Mouse (Mus musculus): ENCODE measurements around the gene Rom1. TPM values are rescaled to one million over a fixed set of nuclear protein-coding genes. Genes with fewer than 3 reads are reported as not detected.

Gene Rom1
- polyA plus RNA-seq, 1 experiment from 2014 or later, result 2.9 TPM

DNA sequence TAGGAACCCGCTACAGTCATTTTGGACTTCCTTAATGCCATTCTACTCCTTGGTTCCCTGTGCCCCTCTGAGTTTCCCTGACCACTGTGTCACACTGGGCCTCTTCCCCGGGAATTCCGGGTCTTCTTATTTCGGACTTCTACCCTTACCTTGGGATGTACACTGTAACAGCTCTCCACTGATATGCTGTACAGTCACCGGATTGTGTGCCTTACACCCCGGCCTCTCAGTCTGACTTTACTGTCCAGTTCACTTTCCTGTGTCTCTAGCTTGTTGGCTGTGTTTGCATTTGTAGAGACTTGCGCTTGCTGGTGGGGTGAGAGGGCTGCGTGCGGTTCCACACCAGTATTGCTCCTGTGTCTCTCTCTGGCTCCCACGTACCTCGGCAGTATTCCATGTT is 961 bp upstream of the Rom1 start:
- H3K4me3 ChIP-seq (ENCODE audit: low read length), result peak overlapping the region; percentile 57
- H3K9ac ChIP-seq (ENCODE audit: low read depth, low read length), result peak overlapping the region; percentile 73
- H3K9me3 ChIP-seq (ENCODE audit: control insufficient read depth, low read length), result no peaks in the 10 kb centered on the region
- 17% methylated on average over 11 of the region's 11 CpGs for WGBS
- peaks cover 8% of the 10 kb centered on the region for H3K4me1 ChIP-seq (ENCODE audit: control insufficient read depth, insufficient read depth, low read depth, low read length)
- H3K27me3 ChIP-seq (replicated peaks; ENCODE audit: control insufficient read depth, insufficient read depth, low read length), result 0 out of 2 replicates have a peak, but pooled peaks cover 2% of the 10 kb centered on the region
- no peak for ATAC-seq
- no peak overlapping the region for H3K27ac ChIP-seq (ENCODE audit: low read depth, low read length)
- peak overlapping the region; percentile 72 for H3K4me2 ChIP-seq (ENCODE audit: low read length)
- peaks cover 14% of the 10 kb centered on the region for H3K36me3 ChIP-seq (ENCODE audit: control insufficient read depth, insufficient read depth, low read length)

DNA sequence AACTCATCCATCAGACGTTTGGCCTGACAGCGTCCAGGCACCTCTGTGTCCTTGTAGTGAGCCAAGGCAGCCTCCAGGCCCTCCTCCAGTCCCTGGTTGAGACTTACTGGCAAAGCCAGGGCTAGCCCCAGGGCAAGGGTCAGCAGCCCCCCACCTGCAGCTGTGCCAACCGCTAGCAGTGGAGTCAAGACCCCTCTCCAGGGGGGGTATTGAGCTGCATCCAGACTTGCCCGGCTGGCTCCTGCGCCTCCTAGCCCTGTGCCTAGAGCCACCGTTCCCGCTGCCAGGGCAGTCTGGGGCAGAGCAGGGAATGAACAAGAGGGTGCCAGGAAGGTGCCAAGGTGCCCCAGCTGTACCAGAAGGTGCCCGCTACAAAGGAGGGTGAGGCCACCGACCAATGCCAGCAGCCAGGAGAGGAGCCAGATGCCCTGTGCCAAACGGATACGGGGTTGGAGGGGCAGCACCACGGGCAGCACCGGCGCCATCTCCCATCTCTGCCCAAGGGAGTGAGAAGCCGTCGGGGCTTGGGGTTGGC is 400 bp downstream of the Rom1 start:
- Histone ChIP-seq H3K36me3 (ENCODE audit: control insufficient read depth, insufficient read depth, low read length) (peaks cover 14% of the 10 kb centered on the region), H3K9ac (ENCODE audit: low read depth, low read length) (peak overlapping the region; percentile 73), H3K27ac (ENCODE audit: low read depth, low read length) (no peak overlapping the region), H3K4me1 (ENCODE audit: control insufficient read depth, insufficient read depth, low read depth, low read length) (peaks cover 8% of the 10 kb centered on the region), H3K27me3 (replicated peaks; ENCODE audit: control insufficient read depth, insufficient read depth, low read length) (0 out of 2 replicates have a peak, but pooled peaks cover 2% of the 10 kb centered on the region), H3K4me2 (ENCODE audit: low read length) (peak overlapping the region; percentile 72), H3K9me3 (ENCODE audit: control insufficient read depth, low read length) (no peaks in the 10 kb centered on the region), H3K4me3 (ENCODE audit: low read length) (peak overlapping the region; percentile 57)
- peak; percentile 40 for ATAC-seq
- 16% methylated on average over 16 of the region's 16 CpGs for WGBS

DNA sequence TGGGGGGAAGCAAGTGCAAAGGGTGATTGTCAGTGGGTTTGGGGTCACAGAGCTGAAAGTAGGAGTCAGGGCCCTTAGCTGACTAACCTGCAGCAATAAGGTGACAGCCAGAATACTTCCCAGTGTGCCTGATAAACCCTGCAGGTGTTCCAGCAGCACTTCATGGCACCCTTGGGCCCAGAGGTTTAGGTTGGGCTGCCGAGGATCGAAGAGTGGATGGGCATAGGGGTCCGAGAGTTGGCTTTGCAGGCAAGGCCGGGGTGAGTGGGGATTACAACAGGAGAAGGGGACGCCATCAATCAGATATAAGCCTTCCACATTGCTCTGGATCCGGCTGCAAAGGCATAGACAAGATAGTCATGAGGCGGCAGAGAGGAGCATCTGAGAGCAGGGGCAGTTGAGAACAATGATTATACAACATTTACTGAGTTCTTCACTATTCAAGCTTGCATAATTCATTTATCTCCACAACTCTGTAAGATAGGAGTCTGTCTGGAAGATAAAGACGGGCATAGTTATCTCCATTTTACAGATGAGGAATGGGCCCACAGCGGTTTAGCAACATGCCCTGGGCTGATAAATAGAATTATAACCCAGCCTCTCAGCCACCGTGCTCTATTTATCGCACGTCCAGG is 1.1 kb downstream of the Rom1 start:
- ATAC-seq, result no peak
- no peaks in the 10 kb centered on the region for H3K9me3 ChIP-seq (ENCODE audit: control insufficient read depth, low read length)
- WGBS, result 91% methylated on average over 12 of the region's 12 CpGs
- no peak overlapping the region for H3K9ac ChIP-seq (ENCODE audit: low read depth, low read length)
- H3K36me3 ChIP-seq (ENCODE audit: control insufficient read depth, insufficient read depth, low read length), result peaks cover 14% of the 10 kb centered on the region
- 0 out of 2 replicates have a peak, but pooled peaks cover 2% of the 10 kb centered on the region for H3K27me3 ChIP-seq (replicated peaks; ENCODE audit: control insufficient read depth, insufficient read depth, low read length)
- no peak overlapping the region for H3K4me3 ChIP-seq (ENCODE audit: low read length)
- peaks cover 8% of the 10 kb centered on the region for H3K4me1 ChIP-seq (ENCODE audit: control insufficient read depth, insufficient read depth, low read depth, low read length)
- H3K4me2 ChIP-seq (ENCODE audit: low read length), result no peak overlapping the region
- H3K27ac ChIP-seq (ENCODE audit: low read depth, low read length), result no peak overlapping the region

DNA sequence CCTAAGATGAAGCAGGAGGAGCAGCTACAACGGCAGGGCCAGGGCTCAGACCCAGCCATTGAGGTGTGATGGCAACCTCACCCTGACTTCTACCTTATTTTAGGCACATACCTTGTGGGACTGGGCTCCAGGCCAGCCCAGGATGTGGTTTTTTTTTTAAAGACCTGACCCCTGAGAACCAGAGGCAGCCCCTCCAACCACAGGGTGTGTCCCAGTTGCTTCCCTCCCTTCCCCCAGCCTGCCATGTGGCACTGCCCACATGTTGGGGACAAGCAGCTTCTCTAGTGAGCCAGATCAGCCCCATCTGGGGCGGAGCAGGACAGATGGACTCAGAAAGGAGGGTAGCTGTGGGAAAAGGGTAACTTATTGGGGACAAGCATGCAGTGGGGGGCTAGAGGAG is 2.4 kb downstream of the Rom1 start:
- ATAC-seq, result no peak
- Histone ChIP-seq H3K27ac (ENCODE audit: low read depth, low read length) (no peak overlapping the region), H3K4me1 (ENCODE audit: control insufficient read depth, insufficient read depth, low read depth, low read length) (peaks cover 9% of the 10 kb centered on the region), H3K27me3 (replicated peaks; ENCODE audit: control insufficient read depth, insufficient read depth, low read length) (0 out of 2 replicates have a peak, but pooled peaks cover 2% of the 10 kb centered on the region), H3K9me3 (ENCODE audit: control insufficient read depth, low read length) (no peaks in the 10 kb centered on the region), H3K4me3 (ENCODE audit: low read length) (no peak overlapping the region), H3K36me3 (ENCODE audit: control insufficient read depth, insufficient read depth, low read length) (peaks cover 14% of the 10 kb centered on the region), H3K9ac (ENCODE audit: low read depth, low read length) (no peak overlapping the region), H3K4me2 (ENCODE audit: low read length) (no peak overlapping the region)
- 88% methylated on average over 2 of the region's 2 CpGs for WGBS

DNA sequence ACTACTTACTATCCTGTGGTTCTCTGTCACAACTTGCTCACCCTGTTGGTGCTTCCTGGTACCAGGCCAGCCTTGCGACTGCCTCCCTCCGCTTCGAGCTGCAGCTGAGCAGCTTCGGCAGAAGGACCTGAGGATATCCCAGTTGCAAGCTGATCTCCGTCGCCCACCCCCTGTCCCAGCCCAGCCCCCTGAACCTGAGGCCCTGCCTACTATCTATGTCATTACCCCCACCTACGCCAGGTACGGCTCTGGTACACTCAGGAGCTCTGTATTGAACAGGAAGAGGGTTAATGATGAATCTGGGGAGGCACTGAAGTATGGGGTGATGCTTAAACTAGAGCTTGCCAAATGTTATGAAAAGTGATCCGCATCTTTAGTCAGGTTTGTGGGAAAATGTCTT is 7.4 kb downstream of the Rom1 start:
- WGBS, result 81% methylated on average over 9 of the region's 9 CpGs
- ATAC-seq, result no peak
- peaks cover 15% of the 10 kb centered on the region for H3K36me3 ChIP-seq (ENCODE audit: control insufficient read depth, insufficient read depth, low read length)
- no peaks in the 10 kb centered on the region for H3K27me3 ChIP-seq (replicated peaks; ENCODE audit: control insufficient read depth, insufficient read depth, low read length)
- H3K9ac ChIP-seq (ENCODE audit: low read depth, low read length), result peak overlapping the region; percentile 38
- peaks cover 9% of the 10 kb centered on the region for H3K4me1 ChIP-seq (ENCODE audit: control insufficient read depth, insufficient read depth, low read depth, low read length)
- H3K27ac ChIP-seq (ENCODE audit: low read depth, low read length), result no peak overlapping the region
- H3K4me2 ChIP-seq (ENCODE audit: low read length), result peak overlapping the region; percentile 87
- H3K4me3 ChIP-seq (ENCODE audit: low read length), result no peak overlapping the region
- no peaks in the 10 kb centered on the region for H3K9me3 ChIP-seq (ENCODE audit: control insufficient read depth, low read length)

DNA sequence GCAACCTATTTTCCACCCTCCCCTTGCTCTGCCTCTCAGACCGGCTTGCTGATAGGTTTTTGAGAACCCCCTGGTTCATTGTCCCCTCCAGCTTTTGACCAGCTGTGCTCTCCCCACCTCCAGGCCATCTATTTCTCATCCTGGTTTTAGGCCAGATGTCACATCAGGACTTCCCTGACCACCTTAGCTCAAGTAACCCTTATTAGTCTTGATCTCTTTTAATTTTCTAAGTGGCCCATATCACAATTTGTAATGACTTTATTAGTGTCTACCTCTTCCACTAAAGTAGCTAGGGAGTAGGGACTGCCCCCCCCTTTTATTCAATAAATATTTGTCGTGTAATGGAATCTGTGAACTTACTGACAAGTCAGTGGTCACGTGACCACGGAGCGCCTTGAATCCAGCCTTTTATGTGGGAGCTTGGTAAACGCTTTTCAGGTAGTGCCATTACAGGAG is 8.3 kb downstream of the Rom1 start:
- Histone ChIP-seq H3K9ac (ENCODE audit: low read depth, low read length) (peak overlapping the region; percentile 79), H3K27me3 (replicated peaks; ENCODE audit: control insufficient read depth, insufficient read depth, low read length) (no peaks in the 10 kb centered on the region), H3K4me2 (ENCODE audit: low read length) (peak overlapping the region; percentile 87), H3K27ac (ENCODE audit: low read depth, low read length) (peak overlapping the region; percentile 89), H3K4me3 (ENCODE audit: low read length) (peak overlapping the region; percentile 93), H3K36me3 (ENCODE audit: control insufficient read depth, insufficient read depth, low read length) (peaks cover 12% of the 10 kb centered on the region), H3K9me3 (ENCODE audit: control insufficient read depth, low read length) (no peaks in the 10 kb centered on the region), H3K4me1 (ENCODE audit: control insufficient read depth, insufficient read depth, low read depth, low read length) (peaks cover 9% of the 10 kb centered on the region)
- no peak; the same call in 1 of the 2 replicates for ATAC-seq
- under 1% methylated on average over 6 of the region's 6 CpGs for WGBS

DNA sequence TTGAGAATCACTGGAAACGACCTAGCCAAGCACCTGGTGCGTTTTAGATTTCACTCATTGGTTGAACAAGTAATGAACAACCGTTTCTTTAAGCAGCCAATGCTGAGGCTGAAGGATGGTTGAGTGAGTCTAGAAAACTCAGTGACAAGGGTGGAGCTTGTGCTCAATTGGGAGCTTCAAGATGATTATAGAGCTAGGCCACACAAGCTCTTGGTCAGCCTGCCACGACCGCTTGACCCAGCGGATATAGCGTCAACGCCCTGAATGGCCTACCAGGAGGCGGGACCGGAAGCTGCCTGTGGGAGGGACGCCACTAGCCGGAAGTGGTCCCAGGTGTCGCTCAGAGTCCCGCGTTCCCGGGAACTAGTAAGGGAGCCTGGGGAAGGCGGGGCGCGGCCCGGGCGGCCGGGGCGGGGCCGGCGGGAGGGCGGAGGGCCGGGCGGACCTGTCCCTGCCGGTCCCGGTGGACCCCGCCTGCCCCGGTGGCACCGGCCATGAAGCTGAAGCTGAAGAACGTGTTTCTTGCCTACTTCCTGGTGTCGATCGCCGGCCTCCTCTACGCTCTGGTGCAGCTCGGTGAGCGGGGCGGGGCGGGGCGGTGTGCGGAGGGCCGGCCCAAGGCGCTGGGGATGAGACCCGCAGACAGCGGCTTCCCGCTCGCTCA is 9.0 kb downstream of the Rom1 start, which contains the start of gene B3gat3:
Gene B3gat3, plus strand, starts transcription at position 302 of the 664 bp plus-strand sequence.
- Histone ChIP-seq H3K4me2 (ENCODE audit: low read length) (peak within 1 kb of the TSS; percentile 87), H3K27me3 (replicated peaks; ENCODE audit: control insufficient read depth, insufficient read depth, low read length) (no peaks in the 10 kb centered on the region), H3K36me3 (ENCODE audit: control insufficient read depth, insufficient read depth, low read length) (peaks cover 13% of the 10 kb centered on the region), H3K9me3 (ENCODE audit: control insufficient read depth, low read length) (no peaks in the 10 kb centered on the region), H3K9ac (ENCODE audit: low read depth, low read length) (peak within 1 kb of the TSS; percentile 79), H3K27ac (ENCODE audit: low read depth, low read length) (peak within 1 kb of the TSS; percentile 89), H3K4me3 (ENCODE audit: low read length) (peak within 1 kb of the TSS; percentile 93), H3K4me1 (ENCODE audit: control insufficient read depth, insufficient read depth, low read depth, low read length) (peaks cover 9% of the 10 kb centered on the region)
- ATAC-seq, result peak; percentile 99
- WGBS, result 2% methylated on average over 45 of the region's 50 CpGs

DNA sequence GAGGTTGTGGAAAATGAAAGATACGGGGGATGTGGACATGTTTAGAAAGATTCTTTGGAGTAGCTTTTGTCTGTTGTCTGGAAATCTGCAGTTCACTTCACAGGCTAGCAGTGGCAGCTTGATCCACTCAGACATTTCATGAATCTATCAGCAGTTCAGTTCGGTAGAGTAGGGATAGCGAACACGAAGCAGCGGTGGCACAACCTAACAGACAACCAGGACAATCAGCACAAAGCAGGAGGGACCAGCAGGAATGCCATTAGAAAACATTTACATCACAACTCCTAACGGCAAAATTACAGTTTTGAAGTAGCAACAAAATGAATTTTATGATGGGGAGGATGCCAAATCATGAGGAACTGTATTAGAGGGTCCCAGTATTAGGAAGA is 9.5 kb downstream of the Rom1 start:
- ATAC-seq, result no peak
- Histone ChIP-seq H3K4me2 (ENCODE audit: low read length) (peak overlapping the region; percentile 87), H3K4me3 (ENCODE audit: low read length) (peak overlapping the region; percentile 93; the same call in 1 of the 2 replicates), H3K36me3 (ENCODE audit: control insufficient read depth, insufficient read depth, low read length) (peaks cover 18% of the 10 kb centered on the region), H3K27ac (ENCODE audit: low read depth, low read length) (peak overlapping the region; percentile 89; the same call in 1 of the 2 replicates), H3K9ac (ENCODE audit: low read depth, low read length) (no peak overlapping the region), H3K27me3 (replicated peaks; ENCODE audit: control insufficient read depth, insufficient read depth, low read length) (no peaks in the 10 kb centered on the region), H3K4me1 (ENCODE audit: control insufficient read depth, insufficient read depth, low read depth, low read length) (peaks cover 9% of the 10 kb centered on the region), H3K9me3 (ENCODE audit: control insufficient read depth, low read length) (no peaks in the 10 kb centered on the region)
- 65% methylated on average over 6 of the region's 6 CpGs for WGBS

DNA sequence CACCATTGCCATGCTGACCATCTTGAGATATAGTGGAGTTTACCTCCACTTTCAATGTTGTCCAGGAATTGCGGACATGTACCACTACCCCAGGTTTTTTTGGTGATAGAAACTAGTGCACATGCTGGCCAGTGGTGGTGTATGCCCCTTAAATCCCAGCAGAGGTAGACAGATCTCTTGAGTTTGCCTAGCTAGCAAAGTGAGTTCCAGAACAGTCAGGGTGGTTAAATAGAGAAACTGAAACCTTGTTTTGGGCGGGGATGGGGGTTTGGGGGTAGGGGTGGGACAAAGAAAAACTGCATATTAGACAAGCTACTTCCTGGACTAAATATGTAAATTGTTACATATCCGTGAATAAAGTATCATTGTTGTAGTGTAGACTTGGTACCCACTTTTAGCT is 10.2 kb downstream of the Rom1 start:
- Histone ChIP-seq H3K9me3 (ENCODE audit: control insufficient read depth, low read length) (no peaks in the 10 kb centered on the region), H3K36me3 (ENCODE audit: control insufficient read depth, insufficient read depth, low read length) (peaks cover 23% of the 10 kb centered on the region), H3K27ac (ENCODE audit: low read depth, low read length) (no peak overlapping the region), H3K4me2 (ENCODE audit: low read length) (no peak overlapping the region), H3K9ac (ENCODE audit: low read depth, low read length) (no peak overlapping the region), H3K4me1 (ENCODE audit: control insufficient read depth, insufficient read depth, low read depth, low read length) (peaks cover 9% of the 10 kb centered on the region), H3K4me3 (ENCODE audit: low read length) (no peak overlapping the region), H3K27me3 (replicated peaks; ENCODE audit: control insufficient read depth, insufficient read depth, low read length) (no peaks in the 10 kb centered on the region)
- 95% methylated on average over 3 of the region's 3 CpGs for WGBS
- ATAC-seq, result no peak

Data from hindbrain, embryonic 16.5 days (tissue).